Mouse (Mus musculus): ENCODE results near the gene Hoxd4. TPM values are rescaled to one million over a fixed set of nuclear protein-coding genes. Genes with fewer than 3 reads are reported as not detected.

The Hoxd4 gene
- polyA plus RNA-seq, 1 experiment from 2014 or later, result not detected

DNA sequence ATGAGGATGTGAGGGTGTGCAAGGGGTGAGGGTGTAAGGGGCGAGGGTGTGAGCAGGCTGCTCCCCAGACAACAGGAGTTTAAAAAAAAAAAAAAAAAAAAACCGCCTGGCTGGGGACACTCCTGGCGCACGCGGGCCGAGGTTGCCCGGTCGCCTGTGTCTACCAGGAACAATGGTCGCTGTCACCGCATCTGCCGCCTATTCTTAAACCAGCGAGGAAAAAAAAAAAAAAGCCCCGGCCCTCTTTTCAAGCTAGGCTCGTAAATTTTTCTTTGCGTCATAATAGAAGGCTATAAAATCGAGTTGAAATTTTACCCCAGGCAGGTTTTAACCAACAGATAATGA is 21.6 kb downstream of the Hoxd4 start:
- Histone ChIP-seq H3K4me3 (no peak overlapping the region), H3K4me1 (peaks cover 7% of the 10 kb centered on the region), H3K27ac (no peak overlapping the region), H3K36me3 (replicated peaks) (no peaks in the 10 kb centered on the region), H3K9me3 (no peaks in the 10 kb centered on the region), H3K27me3 (ENCODE audit: poor library complexity, severe bottlenecking) (peaks cover 100% of the 10 kb centered on the region)
- WGBS, result 0% methylated on average over 16 of the region's 16 CpGs
- no peak for DNase-seq (ENCODE audit: extremely low spot score, low spot score)

GRCm38 (mm10) chr2:74733765-74734164 is 22.0 kb downstream of the Hoxd4 start:
- 1% methylated on average over 6 of the region's 6 CpGs for WGBS
- H3K27me3 ChIP-seq (ENCODE audit: poor library complexity, severe bottlenecking), result peaks cover 100% of the 10 kb centered on the region
- no peak overlapping the region for H3K27ac ChIP-seq
- no peak overlapping the region for H3K4me3 ChIP-seq
- peak; percentile 34 for DNase-seq (ENCODE audit: extremely low spot score, low spot score)
- no peaks in the 10 kb centered on the region for H3K36me3 ChIP-seq (replicated peaks)
- H3K9me3 ChIP-seq, result no peaks in the 10 kb centered on the region
- peaks cover 7% of the 10 kb centered on the region for H3K4me1 ChIP-seq

DNA sequence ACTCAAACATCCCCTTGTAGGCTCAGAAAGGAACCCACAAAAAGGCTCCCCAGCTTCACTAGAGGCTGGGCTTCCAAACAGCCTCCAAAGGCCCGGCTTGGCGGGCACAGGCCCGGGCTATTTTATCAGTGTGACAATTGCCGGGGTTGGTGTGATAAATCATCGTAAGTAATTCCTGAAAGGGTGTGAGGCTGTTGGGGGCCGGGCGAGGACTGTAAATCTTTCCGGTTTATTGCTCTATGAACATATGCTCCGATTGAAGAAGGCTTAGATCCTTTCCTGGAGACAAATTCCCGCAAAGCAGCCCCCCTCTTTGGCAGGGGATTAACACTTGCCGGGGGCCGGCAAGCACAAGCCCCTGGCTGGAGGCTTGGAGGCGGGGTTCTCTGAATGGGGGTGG is 22.7 kb downstream of the Hoxd4 start:
- 1% methylated on average over 13 of the region's 13 CpGs for WGBS
- H3K4me1 ChIP-seq, result peaks cover 7% of the 10 kb centered on the region
- no peaks in the 10 kb centered on the region for H3K9me3 ChIP-seq
- DNase-seq (ENCODE audit: extremely low spot score, low spot score), result no peak
- H3K27me3 ChIP-seq (ENCODE audit: poor library complexity, severe bottlenecking), result peaks cover 100% of the 10 kb centered on the region
- no peak overlapping the region for H3K27ac ChIP-seq
- no peak overlapping the region for H3K4me3 ChIP-seq
- H3K36me3 ChIP-seq (replicated peaks), result no peaks in the 10 kb centered on the region

- Histone ChIP-seq H3K4me3 (no peak overlapping the region), H3K36me3 (replicated peaks) (no peaks in the 10 kb centered on the region), H3K4me1 (peaks cover 8% of the 10 kb centered on the region), H3K27ac (no peak overlapping the region), H3K9me3 (no peaks in the 10 kb centered on the region), H3K27me3 (ENCODE audit: poor library complexity, severe bottlenecking) (peaks cover 100% of the 10 kb centered on the region)
- WGBS, result under 1% methylated on average over 27 of the region's 27 CpGs
- DNase-seq (ENCODE audit: extremely low spot score, low spot score), result peak; percentile 60
Observed at GRCm38 (mm10) chr2:74734996-74735811, 23.5 kb downstream of the Hoxd4 start.

DNA sequence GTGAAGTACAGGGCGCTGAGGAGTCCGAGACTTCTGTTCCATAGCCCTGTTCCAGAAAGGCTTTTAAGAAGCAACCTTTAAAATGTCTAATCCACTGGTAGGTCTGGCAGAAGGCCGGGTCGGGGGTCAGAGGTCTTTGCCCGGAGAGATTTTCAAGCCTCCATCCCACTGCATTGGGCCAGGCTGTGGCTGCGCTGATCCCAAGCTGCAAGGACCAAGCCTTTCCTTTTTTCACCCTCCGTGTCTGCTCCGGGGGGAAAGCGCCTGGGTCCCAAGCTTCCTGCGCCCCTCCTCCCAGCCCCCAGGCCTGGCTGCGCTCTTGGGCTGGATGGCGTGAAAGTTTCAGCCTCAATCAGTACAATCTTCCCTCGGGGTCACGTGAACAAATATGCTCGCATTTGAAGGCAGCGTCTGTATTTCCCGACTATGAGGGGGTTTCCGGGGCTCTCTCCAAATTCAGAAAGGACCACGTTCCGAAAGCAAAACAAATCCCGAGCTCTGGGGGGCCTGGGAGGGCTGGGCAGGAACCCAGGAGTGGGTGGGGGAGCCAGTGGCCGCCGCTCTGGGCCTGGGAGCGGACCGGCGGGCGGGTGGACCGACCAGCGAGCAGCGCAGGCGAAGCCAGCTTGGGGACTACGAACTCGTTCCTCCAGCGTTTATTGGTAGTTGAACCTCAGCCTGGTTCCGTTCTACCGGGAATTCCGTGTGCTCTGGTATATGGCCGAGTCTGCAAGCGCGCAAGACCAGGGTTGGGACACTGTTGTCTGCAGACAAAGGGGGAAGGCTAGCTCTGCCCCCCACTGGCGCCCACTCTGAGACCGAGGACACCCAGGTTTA is 24.3 kb downstream of the Hoxd4 start:
- H3K36me3 ChIP-seq (replicated peaks), result no peaks in the 10 kb centered on the region
- H3K27ac ChIP-seq, result no peak overlapping the region
- under 1% methylated on average over 42 of the region's 42 CpGs for WGBS
- no peak overlapping the region; the same call in 1 of the 2 replicates for H3K4me3 ChIP-seq
- peaks cover 100% of the 10 kb centered on the region for H3K27me3 ChIP-seq (ENCODE audit: poor library complexity, severe bottlenecking)
- H3K9me3 ChIP-seq, result no peaks in the 10 kb centered on the region
- DNase-seq (ENCODE audit: extremely low spot score, low spot score), result peak; percentile 65
- H3K4me1 ChIP-seq, result peaks cover 11% of the 10 kb centered on the region

DNA sequence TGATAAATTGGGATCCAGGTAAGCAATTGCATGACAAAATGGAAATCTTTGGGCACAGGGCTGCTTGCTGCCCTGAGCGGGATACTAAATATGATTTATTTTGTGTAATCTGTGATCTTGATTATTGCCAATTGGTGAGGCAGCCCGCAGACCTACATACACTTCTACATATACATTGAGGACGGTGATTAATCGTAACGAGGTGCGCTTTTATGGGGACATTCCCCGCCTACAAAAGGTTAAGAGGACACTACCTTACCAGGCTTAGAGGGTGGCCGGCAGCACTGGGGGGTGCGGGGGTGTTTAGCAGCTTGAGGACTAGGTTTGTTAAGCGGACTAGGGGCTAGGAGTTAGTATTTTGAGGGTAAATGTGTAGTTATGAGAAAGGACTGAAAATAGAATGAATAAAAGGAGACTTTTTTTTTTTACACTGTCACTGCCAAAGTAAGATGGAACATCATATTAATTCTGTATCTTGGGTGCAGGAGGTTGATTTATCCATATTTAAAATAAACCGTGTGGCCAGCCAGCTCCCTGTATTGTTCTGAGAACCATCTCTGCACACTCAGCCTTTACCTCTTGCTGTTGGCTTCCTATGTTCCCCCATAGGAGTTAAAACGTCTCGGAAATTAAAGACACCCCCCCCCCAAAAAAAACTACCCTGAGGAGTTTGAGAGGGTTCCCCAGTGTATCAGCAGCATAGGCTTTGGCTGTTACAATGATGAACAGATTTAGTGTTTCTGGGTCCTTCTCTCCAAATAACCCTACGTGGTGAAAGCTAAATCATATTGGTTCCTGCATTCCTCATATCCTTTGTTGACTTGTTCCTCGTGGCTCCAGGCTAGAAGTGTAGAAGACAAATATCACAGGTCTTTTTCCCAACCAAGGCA is 25.2 kb downstream of the Hoxd4 start:
- H3K27ac ChIP-seq, result no peak overlapping the region
- WGBS, result 2% methylated on average over 15 of the region's 15 CpGs
- peak; percentile 33 for DNase-seq (ENCODE audit: extremely low spot score, low spot score)

GRCm38 (mm10) chr2:74737578-74738070 is 25.9 kb downstream of the Hoxd4 start:
- H3K4me3 ChIP-seq, result no peak overlapping the region

More for the DNA sequence above, 25.2 kb downstream of the Hoxd4 start:
- H3K36me3 ChIP-seq (replicated peaks), result no peaks in the 10 kb centered on the region
- H3K27me3 ChIP-seq (ENCODE audit: poor library complexity, severe bottlenecking), result peaks cover 100% of the 10 kb centered on the region
- H3K9me3 ChIP-seq, result no peaks in the 10 kb centered on the region
- no peak overlapping the region for H3K4me3 ChIP-seq
- H3K4me1 ChIP-seq, result peaks cover 11% of the 10 kb centered on the region

DNA sequence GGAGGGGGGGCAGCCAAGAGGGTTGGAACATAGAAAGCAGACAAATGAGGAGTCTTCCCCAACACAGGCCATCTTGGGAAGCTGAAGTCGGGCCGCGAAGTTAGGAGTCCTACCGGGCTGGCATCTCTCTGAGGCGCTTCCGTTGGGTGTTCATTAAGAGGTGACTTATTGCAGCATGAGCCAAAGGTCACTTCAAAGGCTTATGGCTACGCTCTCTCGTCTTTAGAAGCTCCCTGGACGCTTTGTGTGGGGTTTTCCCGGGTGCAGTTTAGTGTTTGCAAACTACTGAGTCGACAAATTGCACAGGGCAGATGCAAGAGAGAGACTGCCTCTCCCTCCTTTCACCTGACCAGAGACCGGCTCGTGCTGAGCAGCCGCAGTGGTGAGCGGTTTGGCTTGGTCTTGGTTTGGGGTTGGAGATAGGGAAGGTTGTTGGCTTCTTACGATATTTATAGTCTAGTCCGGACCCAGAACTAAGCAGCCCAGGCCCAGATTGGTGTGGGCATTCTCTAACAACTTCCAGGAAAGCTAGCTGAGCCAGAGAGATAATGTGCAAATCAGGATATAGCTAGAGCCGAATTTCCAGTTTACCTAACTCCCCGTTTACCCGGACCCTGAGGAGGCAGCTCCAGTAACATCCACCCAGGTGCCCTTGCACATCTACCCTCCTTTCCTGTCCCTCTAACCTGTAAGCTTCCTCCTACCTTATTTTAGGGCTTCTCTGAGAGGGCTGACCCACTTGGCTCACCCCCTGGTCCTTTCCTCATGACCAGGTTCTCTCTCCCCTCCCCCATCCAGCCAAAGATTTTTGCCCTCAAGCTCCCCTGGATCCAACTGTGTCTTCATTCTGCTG is 27.1 kb downstream of the Hoxd4 start:
- Histone ChIP-seq H3K36me3 (replicated peaks) (no peaks in the 10 kb centered on the region), H3K4me1 (peaks cover 11% of the 10 kb centered on the region), H3K9me3 (no peaks in the 10 kb centered on the region), H3K27ac (no peak overlapping the region), H3K27me3 (ENCODE audit: poor library complexity, severe bottlenecking) (peaks cover 100% of the 10 kb centered on the region), H3K4me3 (no peak overlapping the region)
- WGBS, result under 1% methylated on average over 20 of the region's 20 CpGs
- DNase-seq (ENCODE audit: extremely low spot score, low spot score), result peak; percentile 34

More at GRCm38 (mm10) chr2:74737578-74738070, 25.9 kb downstream of the Hoxd4 start:
- peaks cover 11% of the 10 kb centered on the region for H3K4me1 ChIP-seq
- H3K27ac ChIP-seq, result no peak overlapping the region
- no peaks in the 10 kb centered on the region for H3K36me3 ChIP-seq (replicated peaks)
- DNase-seq (ENCODE audit: extremely low spot score, low spot score), result peak; percentile 48
- under 1% methylated on average over 7 of the region's 7 CpGs for WGBS
- H3K9me3 ChIP-seq, result no peaks in the 10 kb centered on the region
- H3K27me3 ChIP-seq (ENCODE audit: poor library complexity, severe bottlenecking), result peaks cover 100% of the 10 kb centered on the region

- 2% methylated on average over 2 of the region's 2 CpGs for WGBS
- H3K36me3 ChIP-seq (replicated peaks), result no peaks in the 10 kb centered on the region
- no peak for DNase-seq (ENCODE audit: extremely low spot score, low spot score)
- H3K4me1 ChIP-seq, result peaks cover 11% of the 10 kb centered on the region
- no peak overlapping the region for H3K4me3 ChIP-seq
- peaks cover 100% of the 10 kb centered on the region for H3K27me3 ChIP-seq (ENCODE audit: poor library complexity, severe bottlenecking)
- no peak overlapping the region for H3K27ac ChIP-seq
- H3K9me3 ChIP-seq, result no peaks in the 10 kb centered on the region
Observed at GRCm38 (mm10) chr2:74739476-74739800, 27.7 kb downstream of the Hoxd4 start.

- Histone ChIP-seq H3K27ac (no peak overlapping the region), H3K9me3 (no peaks in the 10 kb centered on the region), H3K4me1 (peaks cover 11% of the 10 kb centered on the region), H3K4me3 (no peak overlapping the region), H3K27me3 (ENCODE audit: poor library complexity, severe bottlenecking) (peaks cover 100% of the 10 kb centered on the region), H3K36me3 (replicated peaks) (no peaks in the 10 kb centered on the region)
- 1% methylated on average over 14 of the region's 14 CpGs for WGBS
- DNase-seq (ENCODE audit: extremely low spot score, low spot score), result peak; percentile 31
Observed at GRCm38 (mm10) chr2:74739869-74740268, 28.1 kb downstream of the Hoxd4 start.

DNA sequence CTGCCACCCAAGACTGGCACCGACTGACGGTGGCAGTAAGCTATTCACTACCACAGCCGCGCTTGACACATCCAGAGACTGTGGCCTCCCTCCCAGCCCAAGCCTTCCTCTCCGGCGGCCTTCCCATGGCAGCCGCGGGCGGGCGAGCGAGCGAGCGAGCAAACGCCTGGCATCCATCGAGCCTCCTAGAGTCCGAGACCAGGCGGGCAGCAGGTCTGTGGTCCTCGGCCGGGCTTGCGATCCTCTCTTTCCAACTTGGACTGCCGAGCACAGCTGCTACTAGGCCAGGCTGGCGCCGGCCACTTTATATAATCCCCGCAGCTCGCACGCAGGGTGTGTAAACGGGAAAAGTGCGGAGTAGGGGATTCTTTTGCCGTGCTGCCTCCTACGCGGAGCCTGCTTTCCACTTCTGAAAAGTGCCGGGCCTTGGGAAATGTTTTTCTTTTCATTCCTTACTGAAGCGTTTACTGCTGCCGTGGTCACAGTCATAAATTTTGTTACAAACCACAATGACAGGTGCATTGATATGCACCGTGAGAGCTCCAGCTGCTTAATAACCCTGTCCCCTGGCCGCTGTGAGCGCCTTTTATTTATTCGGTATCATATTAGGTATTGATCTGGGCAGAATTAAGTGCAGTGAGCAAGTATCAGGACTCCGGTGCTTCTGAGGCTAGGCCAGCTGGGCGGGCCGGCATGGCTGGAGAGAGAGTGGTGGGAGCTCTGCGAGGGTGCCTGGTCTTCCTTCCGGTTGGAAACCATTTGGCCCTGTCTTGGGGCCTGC is 28.8 kb downstream of the Hoxd4 start:
- Histone ChIP-seq H3K4me3 (no peak overlapping the region), H3K9me3 (no peaks in the 10 kb centered on the region), H3K27ac (no peak overlapping the region), H3K4me1 (peaks cover 11% of the 10 kb centered on the region), H3K36me3 (replicated peaks) (no peaks in the 10 kb centered on the region), H3K27me3 (ENCODE audit: poor library complexity, severe bottlenecking) (peaks cover 100% of the 10 kb centered on the region)
- peak; percentile 54 for DNase-seq (ENCODE audit: extremely low spot score, low spot score)
- under 1% methylated on average over 43 of the region's 43 CpGs for WGBS
